Mouse (Mus musculus): ENCODE data around the gene Gm5128. TPM values are rescaled to one million over a fixed set of nuclear protein-coding genes. Genes with fewer than 3 reads are reported as not detected.

Gene Gm5128
- total RNA-seq (2023): not detected in 4 replicates

GRCm38 (mm10) chrX:135372984-135373383 is at the start of gene Gm5128:
Gm5128 (plus strand) TSS chrX:135373284.

Other genes with a start within 250 kb of the Gm5128 start
- gene Gm15023, start 195.7 kb upstream of the Gm5128 start, total RNA-seq (2023): not detected in 4 replicates
- gene Tceal6, start 162.6 kb upstream of the Gm5128 start, total RNA-seq (2023): not detected in 4 replicates
- not detected in 4 replicates for gene Pramel3, start 71.0 kb upstream of the Gm5128 start, total RNA-seq (2023)
- not detected in 4 replicates for gene Gm7903, start 60.6 kb downstream of the Gm5128 start, total RNA-seq (2023)
- not detected in 4 replicates for gene AV320801, start 121.3 kb downstream of the Gm5128 start, total RNA-seq (2023)
- not detected in 4 replicates for gene Nxf7, start 225.5 kb downstream of the Gm5128 start, total RNA-seq (2023)